Mouse (Mus musculus) neural tube, embryonic 14.5 days (tissue): ENCODE results near the gene Lkaaear1. TPM values are rescaled to one million over a fixed set of nuclear protein-coding genes. Genes with fewer than 3 reads are reported as not detected.
A peak's percentile ranks its signal among the peaks of the same experiment; 100 is the strongest.

Source experiments
- ATAC-seq: fragments of 200-750 bp; cut with Nextera tagmentation; 2 replicates; pipeline ENCODE4 v1.8.0; 2017; ENCODE audit warnings: low read depth, mild to moderate bottlenecking, moderate TSS enrichment, moderate library complexity
- H3K27ac ChIP-seq: fragments of 300-500 bp; sonication (generic); 2 replicates; pipeline ENCODE4 v1.5.1; 2014; ENCODE audit warnings: low read depth, mild to moderate bottlenecking, control low read depth, low read length, moderate library complexity, mixed read lengths
- H3K27me3 ChIP-seq: fragments of 300-500 bp; sonication (generic); 2 replicates; pipeline ENCODE4 v1.6.1; 2014; ENCODE audit warnings: low read length; ENCODE audit not compliant: control insufficient read depth, insufficient read depth
- H3K36me3 ChIP-seq: fragments of 300-500 bp; sonication (generic); 2 replicates; pipeline ENCODE4 v1.6.1; 2014; ENCODE audit warnings: low read length, mixed read lengths; ENCODE audit not compliant: control insufficient read depth, insufficient read depth
- H3K4me1 ChIP-seq: fragments of 300-500 bp; sonication (generic); 2 replicates; pipeline ENCODE4 v1.6.1; 2014; ENCODE audit warnings: low read length; ENCODE audit not compliant: control insufficient read depth, insufficient read depth
- H3K4me2 ChIP-seq: fragments of 300-500 bp; sonication (generic); 2 replicates; pipeline ENCODE4 v1.6.1; 2014; ENCODE audit warnings: mild to moderate bottlenecking, low read depth, low read length, control low read depth
- H3K4me3 ChIP-seq: fragments of 300-500 bp; sonication (generic); 2 replicates; pipeline ENCODE4 v1.5.1; 2014; ENCODE audit warnings: low read depth, low read length, control low read depth, mixed read lengths
- H3K9ac ChIP-seq: fragments of 300-500 bp; sonication (generic); replicated peaks from 2 replicates; pipeline ENCODE4 v1.6.1; 2014; ENCODE audit warnings: low read depth, mild to moderate bottlenecking, control low read depth, low read length, mixed read lengths
- H3K9me3 ChIP-seq: fragments of 300-500 bp; sonication (generic); 2 replicates; pipeline ENCODE4 v1.6.1; 2016; ENCODE audit warnings: low read length; ENCODE audit not compliant: control insufficient read depth
- WGBS: fragments of 180-500 bp; shearing (Covaris S2); extraction: QIAGEN DNeasy Blood & Tissue Kit; methylation state at CpG from one replicate; pipeline ENCODE4 v1.1.7; 2014; 5-methylcytosine and 5-hydroxymethylcytosine counted together
- polyA plus RNA-seq: library from polyadenylated mRNA; unstranded; fragments of >200 nt; fragmentation: Nextera tagmentation; extraction: Ambion mirVana; gene quantifications from 2 replicates; pipeline ENCODE4 v1.2.1, GENCODE M21; 2014

Lkaaear1 gene
- polyA plus RNA-seq, 1 experiment from 2014 or later: not detected

DNA sequence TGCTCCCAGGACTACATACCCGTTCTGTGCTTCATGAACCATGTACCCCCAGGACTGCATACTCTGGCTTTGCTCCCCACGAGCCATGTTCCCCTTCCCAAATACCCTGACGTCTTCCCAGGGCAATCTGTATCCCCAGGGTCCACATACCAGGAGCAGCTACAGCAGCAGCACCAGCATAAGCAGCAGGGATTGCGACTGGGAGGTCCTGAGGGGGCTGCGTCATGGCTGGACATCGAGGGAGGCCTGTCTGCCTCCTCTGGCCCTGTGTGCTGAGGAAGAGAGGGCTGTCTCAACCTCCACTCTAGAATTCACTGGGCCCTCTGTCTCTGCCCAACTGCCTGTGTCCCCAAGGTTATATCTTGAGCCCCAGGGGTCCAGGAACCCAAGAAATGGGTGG, 7.2 kb downstream of the Lkaaear1 start:
- no peak for ATAC-seq
- Histone ChIP-seq H3K4me2 (no peak overlapping the region), H3K9ac (no peak overlapping the region), H3K27me3 (no peaks in the 10 kb centered on the region), H3K4me1 (peaks cover 9% of the 10 kb centered on the region; the same call in 1 of the 2 replicates), H3K36me3 (peaks cover 24% of the 10 kb centered on the region; the same call in 1 of the 2 replicates), H3K4me3 (no peak overlapping the region), H3K9me3 (no peaks in the 10 kb centered on the region), H3K27ac (no peak overlapping the region)
- WGBS: 92% methylated on average over 6 of the region's 6 CpGs

DNA sequence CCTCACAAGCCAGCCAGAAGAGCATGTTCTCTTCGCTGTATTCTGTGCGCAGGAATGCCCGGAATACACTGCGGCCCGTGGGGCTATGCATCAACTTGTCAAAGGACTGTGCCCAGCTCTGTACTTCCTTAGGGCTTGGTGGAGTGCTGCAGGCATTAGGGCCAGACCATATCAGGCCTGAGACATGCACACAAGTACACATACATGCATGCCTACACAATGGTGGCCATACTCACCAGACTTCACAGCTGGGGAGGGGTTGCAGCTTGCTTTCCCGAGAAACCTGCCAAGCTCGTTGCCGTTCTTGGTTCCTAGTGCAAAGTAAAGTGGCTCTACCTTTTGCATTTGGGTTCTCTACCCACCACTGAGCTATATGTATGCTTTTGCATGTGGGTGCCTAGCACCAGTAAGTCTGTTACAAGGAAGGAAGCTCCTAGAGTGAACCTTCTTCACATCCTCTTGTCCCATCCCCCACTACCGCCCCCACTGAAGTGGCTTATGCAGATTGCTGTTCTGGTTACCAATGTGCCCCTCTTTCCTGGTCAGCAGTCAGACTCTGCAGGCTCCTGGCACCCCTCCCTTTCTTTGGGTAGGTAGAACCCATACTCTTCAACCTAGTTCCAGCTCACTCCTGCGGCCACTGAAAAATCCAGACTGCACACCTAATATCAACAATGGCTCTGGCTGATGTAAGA, 8.6 kb downstream of the Lkaaear1 start:
- Histone ChIP-seq H3K27me3 (no peaks in the 10 kb centered on the region), H3K9me3 (no peaks in the 10 kb centered on the region), H3K27ac (no peak overlapping the region), H3K4me1 (peaks cover 9% of the 10 kb centered on the region; the same call in 1 of the 2 replicates), H3K4me2 (no peak overlapping the region), H3K4me3 (no peak overlapping the region), H3K9ac (no peak overlapping the region), H3K36me3 (peaks cover 27% of the 10 kb centered on the region; the same call in 1 of the 2 replicates)
- 93% methylated on average over 10 of the region's 10 CpGs for WGBS
- ATAC-seq: no peak

DNA sequence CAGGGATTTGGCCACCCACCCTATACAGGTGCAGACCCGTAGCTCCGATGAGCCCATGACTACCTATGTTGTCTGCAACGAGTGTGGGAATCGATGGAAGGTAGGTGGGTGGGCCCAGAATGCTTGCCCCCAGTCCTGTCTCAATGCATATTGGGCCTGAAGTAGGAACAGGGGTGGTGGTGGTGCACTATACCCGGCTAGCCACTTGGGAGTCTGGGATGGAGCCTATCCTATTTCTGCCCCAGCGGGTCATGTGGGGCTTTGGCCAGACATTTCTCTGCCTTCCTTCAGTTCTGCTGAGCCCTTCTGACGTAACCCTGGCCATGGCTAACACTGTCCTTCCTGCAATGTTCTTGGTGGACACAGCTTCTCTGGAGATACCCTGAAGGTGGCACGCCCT, 10.7 kb downstream of the Lkaaear1 start:
- 92% methylated on average over 8 of the region's 8 CpGs for WGBS
- Histone ChIP-seq H3K9ac (no peak overlapping the region), H3K9me3 (no peaks in the 10 kb centered on the region), H3K4me2 (no peak overlapping the region), H3K4me1 (0 out of 2 replicates have a peak, but pooled peaks cover 1% of the 10 kb centered on the region), H3K4me3 (no peak overlapping the region), H3K36me3 (peaks cover 27% of the 10 kb centered on the region; the same call in 1 of the 2 replicates), H3K27ac (no peak overlapping the region), H3K27me3 (no peaks in the 10 kb centered on the region)
- ATAC-seq: no peak

GRCm38 (mm10) chr2:181685686-181686085, 12.6 kb downstream of the Lkaaear1 start:
- Histone ChIP-seq H3K27me3 (no peaks in the 10 kb centered on the region), H3K4me2 (no peak overlapping the region), H3K36me3 (peaks cover 27% of the 10 kb centered on the region; the same call in 1 of the 2 replicates), H3K9ac (no peak overlapping the region), H3K4me1 (peaks cover 4% of the 10 kb centered on the region), H3K4me3 (no peak overlapping the region), H3K9me3 (no peaks in the 10 kb centered on the region), H3K27ac (no peak overlapping the region)
- ATAC-seq: no peak
- WGBS: 92% methylated on average over 4 of the region's 4 CpGs

DNA sequence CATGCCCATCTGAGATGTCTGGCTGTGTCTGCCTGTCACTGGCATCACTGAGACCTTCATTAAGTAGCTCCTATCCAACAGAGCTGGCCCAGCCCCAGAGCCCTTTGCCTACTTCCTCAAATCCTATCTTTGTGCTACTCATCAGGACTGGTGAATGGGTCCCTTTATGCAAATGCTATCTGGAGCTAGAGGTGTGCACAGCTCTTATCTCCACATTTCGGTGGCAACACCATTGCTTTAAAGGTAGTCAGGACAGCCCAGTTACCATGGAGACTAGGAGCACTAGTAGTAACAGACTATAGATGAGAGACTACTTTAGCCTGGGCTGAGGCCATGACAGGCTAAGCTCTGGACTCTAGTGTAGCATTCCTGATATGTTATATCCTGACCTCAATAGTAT, 13.5 kb downstream of the Lkaaear1 start:
- H3K27me3 ChIP-seq: no peaks in the 10 kb centered on the region
- peaks cover 5% of the 10 kb centered on the region for H3K4me1 ChIP-seq
- H3K36me3 ChIP-seq: peaks cover 27% of the 10 kb centered on the region; the same call in 1 of the 2 replicates
- 97% methylated on average over 1 of the region's 1 CpGs for WGBS
- no peaks in the 10 kb centered on the region for H3K9me3 ChIP-seq
- no peak overlapping the region for H3K4me2 ChIP-seq
- no peak overlapping the region for H3K27ac ChIP-seq
- no peak for ATAC-seq
- H3K9ac ChIP-seq: no peak overlapping the region
- H3K4me3 ChIP-seq: no peak overlapping the region

DNA sequence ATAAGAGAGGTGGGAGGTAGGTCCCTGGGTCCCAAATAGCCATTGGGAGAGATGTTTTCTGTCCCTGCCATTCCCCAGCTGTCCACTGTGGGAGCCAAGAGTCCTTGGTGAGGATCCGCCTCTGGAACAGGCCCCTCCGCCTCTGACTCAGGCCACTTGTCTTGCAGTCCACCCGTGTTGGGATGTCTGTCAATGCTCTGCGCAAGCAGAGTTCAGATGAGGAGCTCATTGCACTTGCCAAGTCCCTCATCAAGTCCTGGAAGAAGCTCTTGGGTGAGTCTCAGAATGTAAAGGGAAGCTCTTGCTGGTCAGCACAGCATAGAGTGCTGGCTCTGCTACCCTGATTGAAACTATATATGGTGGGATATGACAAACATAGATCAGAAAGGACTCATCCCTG, 14.9 kb downstream of the Lkaaear1 start:
- ATAC-seq: no peak
- 80% methylated on average over 4 of the region's 4 CpGs for WGBS
- H3K27me3 ChIP-seq: no peaks in the 10 kb centered on the region

DNA sequence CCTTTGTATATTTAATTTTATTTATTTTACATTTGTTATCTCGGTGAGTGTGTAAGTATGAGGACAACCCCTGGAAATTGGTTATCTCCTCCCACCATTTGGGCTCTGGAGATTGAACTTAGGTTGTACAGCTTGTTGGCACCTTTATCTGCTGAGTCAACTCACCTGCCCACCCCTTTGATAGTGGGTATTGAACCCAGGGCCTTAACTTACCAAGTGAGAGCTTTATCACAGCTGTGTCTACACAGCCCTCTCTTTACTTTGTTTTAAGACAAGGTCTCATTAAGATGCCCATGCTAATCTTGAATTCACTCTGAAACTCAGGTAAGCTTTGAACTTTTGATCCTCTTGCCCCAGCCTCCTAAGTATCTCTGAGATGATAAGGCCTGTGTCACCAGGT, 16.3 kb downstream of the Lkaaear1 start:
- WGBS: 89% methylated on average over 1 of the region's 1 CpGs
- Histone ChIP-seq H3K4me3 (no peak overlapping the region), H3K4me2 (no peak overlapping the region), H3K4me1 (peaks cover 9% of the 10 kb centered on the region), H3K27ac (no peak overlapping the region), H3K27me3 (no peaks in the 10 kb centered on the region), H3K36me3 (peaks cover 9% of the 10 kb centered on the region; the same call in 1 of the 2 replicates), H3K9me3 (no peaks in the 10 kb centered on the region), H3K9ac (no peak overlapping the region)
- ATAC-seq: no peak

More for the DNA sequence above, 14.9 kb downstream of the Lkaaear1 start:
- H3K27ac ChIP-seq: no peak overlapping the region
- H3K4me3 ChIP-seq: no peak overlapping the region
- H3K4me2 ChIP-seq: no peak overlapping the region
- no peak overlapping the region for H3K9ac ChIP-seq
- peaks cover 16% of the 10 kb centered on the region; the same call in 1 of the 2 replicates for H3K36me3 ChIP-seq
- peaks cover 9% of the 10 kb centered on the region for H3K4me1 ChIP-seq
- no peaks in the 10 kb centered on the region for H3K9me3 ChIP-seq

DNA sequence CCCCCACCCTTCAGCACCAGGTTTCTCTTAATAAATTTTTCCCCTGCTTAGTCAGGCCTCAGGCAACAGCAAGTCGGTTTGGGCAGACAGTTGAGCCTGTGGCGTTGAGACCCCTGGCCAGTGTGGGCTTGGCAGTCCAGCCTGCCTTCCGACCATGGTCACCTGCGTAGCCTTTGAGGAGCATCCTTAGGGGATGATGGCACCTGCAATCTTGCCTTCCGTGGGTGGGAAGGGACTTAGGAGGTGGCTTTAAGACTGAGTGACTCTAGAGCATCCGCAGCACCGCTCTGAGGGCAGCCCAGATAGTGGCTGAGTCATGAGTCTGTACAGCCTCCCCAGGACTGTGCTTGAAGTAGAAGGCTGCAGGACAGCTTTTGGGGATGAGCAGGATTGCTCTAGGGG, 17.5 kb downstream of the Lkaaear1 start:
- Histone ChIP-seq H3K9me3 (no peaks in the 10 kb centered on the region), H3K9ac (peak overlapping the region; percentile 84), H3K27ac (peak overlapping the region; percentile 60; the same call in 1 of the 2 replicates), H3K36me3 (no peaks in the 10 kb centered on the region), H3K4me3 (peak overlapping the region; percentile 61), H3K4me2 (peak overlapping the region; percentile 94), H3K27me3 (no peaks in the 10 kb centered on the region), H3K4me1 (peaks cover 9% of the 10 kb centered on the region)
- peak; percentile 44 for ATAC-seq
- 22% methylated on average over 7 of the region's 7 CpGs for WGBS

GRCm38 (mm10) chr2:181679951-181680715, 18.1 kb downstream of the Lkaaear1 start, which contains the start of gene Tcea2:
TSS of gene Tcea2 (plus strand) at chr2:181680310.
- H3K27me3 ChIP-seq: no peaks in the 10 kb centered on the region
- WGBS: under 1% methylated on average over 64 of the region's 69 CpGs
- H3K27ac ChIP-seq: peak within 1 kb of the TSS; percentile 60
- peak within 1 kb of the TSS; percentile 94 for H3K4me2 ChIP-seq
- no peaks in the 10 kb centered on the region for H3K9me3 ChIP-seq
- peak within 1 kb of the TSS; percentile 84 for H3K9ac ChIP-seq
- H3K36me3 ChIP-seq: no peaks in the 10 kb centered on the region
- peaks cover 9% of the 10 kb centered on the region for H3K4me1 ChIP-seq
- H3K4me3 ChIP-seq: peak within 1 kb of the TSS; percentile 61
- peak; percentile 65 for ATAC-seq
